Mouse (Mus musculus): ENCODE results near the gene Vmn1r118.
"Not testable (repeated sequence)": the region's sequence is repeated elsewhere in the genome, so short reads cannot be mapped to it uniquely, and the experiment has no call there.

Vmn1r118 gene

GRCm38 (mm10) chr7:20912247-20912646, at the start of gene Vmn1r118:
Gene Vmn1r118 (minus strand): TSS chr7:20912347.
- DNase-seq (ENCODE audit: low read depth, low spot score), result not testable (repeated sequence)

- not testable (repeated sequence) for DNase-seq (ENCODE audit: low read depth, low spot score)
These were observed 28.1 kb downstream of the Vmn1r118 start, which contains the start of gene Vmn1r117 for GRCm38 (mm10) chr7:20884021-20884420. Gene Vmn1r117 (minus strand): TSS chr7:20884121.

GRCm38 (mm10) chr7:20871956-20872355, 40.2 kb downstream of the Vmn1r118 start, which contains the start of gene Vmn1r116:
Gene Vmn1r116 (plus strand): TSS chr7:20872256.
- not testable (repeated sequence) for DNase-seq (ENCODE audit: low read depth, low spot score)
